Mouse (Mus musculus): ENCODE data around the gene Tusc1. TPM values are rescaled to one million over a fixed set of nuclear protein-coding genes. Genes with fewer than 3 reads are reported as not detected.

Gene Tusc1
- 13.6 and 14.6 TPM in 2 replicates for polyA plus RNA-seq (2012; rRNA removed)

DNA sequence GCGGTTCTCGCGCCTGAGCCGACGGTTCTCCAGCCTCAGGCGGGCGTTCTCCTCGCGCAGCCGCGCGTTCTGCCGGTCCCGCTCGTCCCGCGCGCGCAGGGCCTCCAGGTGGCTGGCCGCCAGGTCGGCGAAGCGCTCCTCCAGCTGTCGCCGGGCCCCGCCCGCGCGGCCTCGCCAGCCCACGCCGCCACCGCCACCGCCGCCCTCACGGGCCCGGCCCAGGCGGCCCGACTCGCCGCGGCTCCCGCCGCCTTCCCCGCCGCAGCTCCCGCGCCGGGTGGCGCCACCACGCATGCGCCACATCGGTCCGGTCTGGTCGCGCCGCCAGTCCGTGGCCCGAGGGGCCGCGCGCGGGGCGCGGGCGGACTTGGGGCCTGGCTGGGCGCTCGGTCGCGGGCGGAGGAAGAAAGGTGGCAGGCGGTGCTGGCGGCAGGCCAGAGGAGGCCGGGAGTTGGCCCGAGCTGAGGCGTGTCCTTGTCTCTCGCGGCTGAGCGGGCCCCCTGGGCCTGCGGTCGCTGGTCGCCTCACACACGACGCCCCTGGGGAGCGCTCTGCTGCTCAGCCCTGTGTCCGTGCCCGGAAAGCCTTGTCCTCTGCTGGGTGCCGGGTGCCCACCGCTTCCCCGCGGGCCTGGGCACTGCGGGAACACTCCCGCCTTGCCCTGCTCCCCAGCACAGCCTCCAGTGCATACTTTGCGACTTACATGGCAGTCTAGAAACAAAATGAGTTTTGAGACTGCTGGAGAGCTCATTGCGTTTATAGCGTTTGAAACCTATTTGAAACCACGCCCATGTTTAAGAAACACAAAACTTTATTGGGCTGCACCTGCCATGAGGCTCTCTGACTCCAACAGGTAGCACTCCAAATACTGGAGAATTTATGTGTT, at the start of gene Tusc1:
Gene Tusc1 (minus strand): TSS at position 394 of the 886 bp plus-strand sequence.

Data from central nervous system, embryonic 14 days (tissue).